Mouse (Mus musculus) brain, adult 2 months (tissue): ENCODE results near the gene D730048I06Rik.
"Not testable (repeated sequence)": the region's sequence is repeated elsewhere in the genome, so short reads cannot be mapped to it uniquely, and the experiment has no call there.

ENCODE experiments used
- DNase-seq: peaks from one replicate; pipeline ENCODE4 v3.0.0; 2011; ENCODE audit warnings: low read depth, low spot score

D730048I06Rik gene

DNA sequence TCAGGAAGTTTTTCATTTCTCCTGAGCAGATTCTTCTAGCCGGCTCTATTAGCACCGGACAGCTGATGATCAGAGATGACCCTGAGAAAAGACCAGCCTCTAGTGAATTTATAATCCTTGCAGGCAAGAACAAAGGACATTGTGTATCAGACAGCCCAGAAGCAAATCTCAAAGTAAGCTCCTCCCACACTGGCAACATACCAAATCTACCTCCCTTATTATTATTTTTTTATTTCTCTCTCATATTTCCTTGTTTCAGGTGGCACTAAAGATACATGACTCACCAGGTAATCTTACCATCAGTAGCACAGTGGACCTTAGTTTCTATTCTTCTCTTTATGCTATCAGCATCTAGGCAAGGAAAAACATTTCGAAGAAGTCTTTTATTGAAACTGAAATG is at the start of gene D730048I06Rik, which contains the start of gene Gm27235:
D730048I06Rik (minus strand) TSS at position 112 of the 400 bp plus-strand sequence.
Gm27235 (minus strand) TSS at position 101 of the 400 bp plus-strand sequence.
- DNase-seq, result no peak

DNA sequence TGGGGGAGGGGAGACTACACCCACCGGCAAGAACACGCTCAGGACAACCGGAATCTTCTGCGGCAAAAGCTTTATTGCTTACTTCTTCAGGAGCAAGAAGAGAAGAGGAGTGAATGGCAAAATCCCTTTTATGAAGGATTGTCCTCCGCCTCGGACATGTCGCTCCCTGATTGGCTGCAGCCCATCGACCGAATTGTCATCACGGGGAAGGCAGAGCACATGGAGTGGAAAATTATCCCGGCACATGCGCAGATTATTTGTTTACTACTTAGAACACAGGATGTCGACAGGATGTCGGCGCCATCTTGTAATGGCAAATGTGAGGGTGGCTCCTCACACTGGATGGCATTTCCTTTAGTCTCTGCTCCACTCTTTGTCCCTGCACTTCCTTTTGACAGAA is 28.0 kb upstream of the D730048I06Rik start:
- DNase-seq, result not testable (repeated sequence)

DNA sequence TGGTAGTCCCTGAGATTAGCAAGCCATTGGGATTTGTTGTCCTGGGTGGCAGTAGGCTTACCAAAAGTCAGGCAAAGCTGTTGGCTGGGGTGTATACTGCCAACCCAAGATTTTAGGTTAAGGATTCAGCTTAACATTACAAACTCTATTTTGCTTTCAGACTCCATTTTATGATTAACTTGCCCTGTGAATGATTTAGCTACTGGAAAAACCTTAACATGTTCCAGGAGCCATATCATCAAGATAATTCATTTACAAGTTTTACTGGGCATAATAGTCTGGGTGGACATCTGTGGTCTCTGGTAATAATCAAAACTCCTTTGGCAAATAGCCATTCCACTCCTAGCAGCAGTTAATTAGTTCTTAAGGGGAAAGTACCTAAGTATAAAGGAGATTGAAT is 8.2 kb upstream of the D730048I06Rik start:
- no peak for DNase-seq

DNA sequence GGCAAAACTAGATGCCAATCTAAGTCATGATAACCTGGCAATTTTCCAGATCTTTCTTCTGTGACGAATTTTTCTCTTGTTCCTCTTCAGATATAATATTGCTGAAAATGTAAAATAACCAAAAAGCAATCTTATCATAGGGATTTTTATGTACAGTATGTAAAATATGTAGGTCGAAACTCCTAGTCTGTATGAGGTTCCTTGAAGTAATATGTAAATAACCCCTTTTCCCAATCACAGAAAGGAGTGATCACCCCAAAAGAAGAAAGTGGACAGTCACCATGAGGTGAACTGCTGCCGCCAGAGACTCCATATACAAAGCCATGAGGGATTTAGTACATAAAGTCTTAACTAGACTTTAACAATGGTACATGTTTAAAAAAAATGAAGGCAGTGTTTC is 11.9 kb downstream of the D730048I06Rik start, which contains the start of gene Gm17727:
Gm17727 (minus strand) TSS at position 101 of the 400 bp plus-strand sequence.
- DNase-seq, result no peak

DNA sequence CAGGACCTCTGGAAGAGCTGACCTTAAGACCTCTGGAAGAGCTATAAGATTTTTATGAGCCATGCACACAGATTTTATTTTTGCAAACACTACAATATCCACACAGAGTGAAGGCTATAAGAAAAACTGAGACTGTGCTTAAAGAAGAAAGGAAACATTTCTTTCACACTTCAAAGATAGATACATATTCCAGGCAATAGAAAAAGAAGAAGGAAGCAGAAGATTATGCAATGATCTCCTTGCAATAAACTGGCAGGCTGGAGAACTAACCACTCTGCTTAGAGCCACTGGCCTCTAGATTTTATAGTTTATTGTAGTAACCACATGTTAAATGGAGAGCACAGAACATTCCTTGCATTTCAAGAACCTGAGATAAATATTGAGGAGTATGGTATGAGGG is 33.1 kb downstream of the D730048I06Rik start:
- DNase-seq, result peak; percentile 8

DNA sequence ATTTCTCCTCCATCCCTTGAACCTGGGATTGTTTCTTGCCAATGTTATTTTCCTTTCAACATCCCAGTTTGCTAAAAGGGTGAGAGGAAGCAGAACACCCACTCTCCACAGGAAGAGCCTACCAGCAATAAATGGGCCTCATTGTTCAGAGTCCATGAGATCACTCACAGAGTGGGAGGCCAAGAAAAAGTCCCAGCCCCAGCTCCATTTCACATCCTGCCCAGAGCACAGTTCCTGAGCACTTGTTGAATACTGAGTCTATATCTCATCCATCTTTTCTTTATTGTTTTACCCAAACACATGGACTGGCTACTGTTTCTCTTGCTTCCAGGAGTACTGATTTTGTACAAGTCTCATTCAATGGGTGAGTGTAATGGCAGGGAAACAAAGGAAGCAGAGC is 49.2 kb downstream of the D730048I06Rik start, which contains the start of gene Gm17677:
Gm17677 (plus strand) TSS at position 301 of the 400 bp plus-strand sequence.
- DNase-seq, result no peak
